Mouse (Mus musculus): Measurements from ENCODE around the gene Lrrc45.
"Not testable (repeated sequence)": the region's sequence is repeated elsewhere in the genome, so short reads cannot be mapped to it uniquely, and the experiment has no call there.

The Lrrc45 gene

DNA sequence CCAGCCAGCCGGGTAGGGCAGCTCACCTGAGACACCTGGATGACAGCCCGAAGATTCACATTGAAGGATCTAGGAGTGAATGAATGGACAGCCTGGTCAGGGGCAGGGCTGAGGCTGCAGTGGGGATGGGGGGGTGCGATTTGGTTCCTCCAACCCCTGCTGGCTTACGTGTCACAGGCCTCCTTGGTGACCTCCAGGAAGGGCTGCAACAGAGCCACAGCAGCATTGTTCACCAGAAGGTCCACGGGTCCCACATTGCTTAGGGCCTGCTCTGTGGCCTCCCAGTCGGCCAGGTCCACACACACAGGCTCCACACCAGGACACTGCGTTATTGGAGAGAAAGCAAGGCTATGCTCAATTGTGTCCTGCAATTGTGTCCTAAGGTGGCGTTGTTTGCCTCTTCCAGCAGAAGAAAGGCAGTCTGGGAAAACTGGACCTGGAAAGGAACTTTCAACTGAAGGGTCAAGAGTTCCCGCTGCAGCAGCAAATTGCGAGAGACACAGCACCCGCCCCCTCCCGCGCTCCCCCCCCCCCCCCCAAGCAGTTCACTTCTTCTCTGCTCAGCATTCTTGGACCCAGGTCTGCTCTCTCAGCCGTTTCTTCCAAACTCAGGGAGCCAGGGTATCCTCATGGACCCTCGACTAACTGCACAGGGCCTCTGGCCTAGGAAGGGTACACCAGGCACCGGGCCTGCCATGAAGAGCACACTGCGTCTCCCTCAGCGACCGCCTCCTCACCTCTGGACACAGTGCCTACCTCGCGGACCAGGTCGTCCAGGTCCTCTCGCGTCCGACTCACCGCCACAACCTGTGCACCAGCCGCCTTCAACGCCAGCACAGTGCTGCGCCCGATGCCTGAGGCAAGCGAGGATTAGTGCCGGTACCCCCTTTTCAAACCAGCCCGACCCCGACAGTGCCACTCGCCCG, 12.8 kb downstream of the Lrrc45 start:
- no peak for DNase-seq (ENCODE audit: low spot score in 2 of 2)

DNA sequence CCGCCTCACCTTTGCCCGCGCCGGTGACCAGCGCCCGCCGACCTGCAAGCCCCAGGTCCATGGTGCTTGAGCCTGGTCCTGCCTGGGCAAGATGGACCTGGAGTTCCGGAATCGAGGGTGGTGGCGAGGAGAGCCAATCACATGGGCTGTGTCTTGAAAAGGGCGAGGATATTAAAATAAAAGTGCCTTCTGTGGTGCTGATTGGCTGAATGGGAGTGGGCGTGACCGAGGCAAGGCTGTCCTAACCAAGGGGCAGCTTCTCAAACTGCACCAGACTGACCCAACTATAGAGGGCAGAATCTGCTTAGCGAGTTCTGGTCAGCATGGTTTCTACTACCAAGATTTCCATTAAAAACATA, 13.4 kb downstream of the Lrrc45 start, which contains the start of gene Dcxr:
Gene Dcxr (minus strand): TSS at position 113 of the 359 bp plus-strand sequence.
- peak; percentile 54 to 71 for DNase-seq (ENCODE audit: low spot score in 2 of 2)

DNA sequence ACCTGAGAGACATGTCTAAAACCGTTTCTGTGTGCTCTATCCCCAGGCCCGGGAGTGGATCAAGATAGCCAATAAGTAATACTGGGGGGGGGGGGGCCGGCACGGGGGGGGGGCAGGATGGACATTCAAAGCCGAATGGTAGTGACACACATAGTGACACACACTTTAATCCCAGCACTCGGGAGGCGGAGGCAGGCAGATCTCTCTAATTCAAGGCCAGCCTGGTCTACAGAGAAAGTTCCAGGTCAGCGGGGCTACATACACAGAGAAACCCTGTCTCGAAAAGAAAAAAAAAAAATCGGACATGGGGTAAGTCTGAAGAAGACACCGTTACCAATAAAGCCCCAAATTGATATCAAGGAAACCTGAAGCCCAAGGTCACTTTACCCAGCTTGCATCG, 13.8 kb downstream of the Lrrc45 start:
- DNase-seq (ENCODE audit: low spot score in 2 of 2) = no peak

DNA sequence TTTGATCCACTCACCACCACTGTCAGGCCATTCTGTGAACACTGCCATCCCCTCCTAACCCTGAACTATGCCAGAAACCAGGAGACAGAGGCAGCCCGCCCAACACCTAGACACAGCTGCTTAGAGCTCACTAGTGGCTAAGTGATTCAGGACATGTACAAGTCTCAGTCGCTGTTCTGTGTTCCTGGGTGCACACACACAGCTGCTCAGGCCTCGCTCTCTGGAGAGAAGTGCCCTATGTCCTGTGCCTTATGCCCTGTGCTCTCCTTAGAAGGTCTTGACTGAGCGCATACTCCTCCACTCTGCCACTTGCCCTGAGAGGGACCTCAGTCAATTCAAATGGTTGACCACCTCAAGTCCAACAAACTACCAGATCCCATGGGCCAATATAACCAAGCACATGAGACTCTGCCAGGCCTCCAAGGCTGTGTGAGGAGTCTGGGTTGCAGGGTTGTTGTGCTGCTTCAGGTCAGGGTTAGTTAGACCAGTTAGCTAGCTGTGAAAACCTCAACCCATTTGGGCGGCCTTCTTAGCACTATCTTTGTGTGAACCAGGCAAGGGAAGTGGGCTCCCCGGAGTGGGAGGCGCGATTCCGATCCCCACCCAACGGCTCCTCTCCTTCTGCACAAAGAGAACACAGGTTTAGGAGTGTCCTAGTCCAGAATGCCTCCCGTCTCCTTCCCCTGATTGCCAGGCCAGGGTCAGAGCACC, 15.0 kb downstream of the Lrrc45 start:
- DNase-seq (ENCODE audit: low spot score in 2 of 2) = no peak

DNA sequence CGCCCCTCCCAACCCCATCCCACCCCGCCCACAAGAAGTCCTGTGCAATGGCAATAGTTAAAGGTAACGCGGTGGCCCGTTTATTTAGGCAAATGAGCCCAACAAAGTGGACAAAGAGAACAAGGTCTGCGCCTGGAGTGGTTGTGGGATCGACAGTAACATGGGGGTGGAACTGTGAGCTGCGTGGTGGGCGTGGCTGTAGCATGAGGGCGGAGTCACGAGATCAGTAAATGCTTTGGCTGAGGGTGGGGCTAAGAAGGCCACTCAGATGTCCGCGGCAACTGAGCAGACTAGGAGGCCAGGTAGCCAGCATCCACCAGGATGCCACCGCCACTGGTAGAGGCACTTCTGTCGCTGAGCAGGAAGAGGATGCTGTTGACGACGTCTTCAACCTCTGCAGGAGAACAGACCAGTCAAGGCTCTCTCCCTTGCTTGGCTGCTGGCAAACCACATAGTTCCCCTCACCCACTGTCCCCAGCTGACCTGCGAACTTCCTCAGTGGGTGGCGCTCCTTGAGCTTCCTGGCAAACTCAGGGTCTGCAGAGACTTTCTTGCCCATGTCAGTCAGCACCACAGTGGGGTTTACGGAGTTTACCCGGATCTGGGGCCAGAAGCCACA, 15.8 kb downstream of the Lrrc45 start:
- not testable (repeated sequence) for DNase-seq (ENCODE audit: low spot score in 2 of 2)

DNA sequence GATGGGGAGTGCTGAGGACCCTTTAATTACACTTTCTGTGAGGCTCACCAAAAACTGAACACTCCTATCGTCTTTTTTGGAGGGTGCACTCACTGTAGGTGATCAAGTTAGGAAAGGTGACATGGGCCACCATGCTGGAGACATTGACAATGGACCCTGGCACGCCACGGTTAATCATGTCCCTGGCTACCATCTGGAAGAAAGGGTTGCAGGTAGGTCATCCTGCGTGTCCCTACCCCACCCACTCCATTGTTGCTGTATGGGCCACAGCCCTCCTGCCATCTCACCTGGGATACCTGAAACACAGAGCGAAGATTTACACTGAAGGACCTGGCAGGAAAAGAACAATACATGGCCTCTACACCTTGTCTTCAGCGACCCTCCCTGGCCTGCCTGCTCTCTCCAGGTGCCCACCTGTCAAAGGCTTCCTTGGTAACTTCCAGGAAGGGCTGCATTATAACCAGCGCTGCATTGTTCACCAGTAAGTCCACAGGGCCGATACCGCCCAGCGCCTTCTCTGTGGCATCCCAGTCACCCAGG, 16.7 kb downstream of the Lrrc45 start:
- no peak for DNase-seq (ENCODE audit: low spot score in 2 of 2)

DNA sequence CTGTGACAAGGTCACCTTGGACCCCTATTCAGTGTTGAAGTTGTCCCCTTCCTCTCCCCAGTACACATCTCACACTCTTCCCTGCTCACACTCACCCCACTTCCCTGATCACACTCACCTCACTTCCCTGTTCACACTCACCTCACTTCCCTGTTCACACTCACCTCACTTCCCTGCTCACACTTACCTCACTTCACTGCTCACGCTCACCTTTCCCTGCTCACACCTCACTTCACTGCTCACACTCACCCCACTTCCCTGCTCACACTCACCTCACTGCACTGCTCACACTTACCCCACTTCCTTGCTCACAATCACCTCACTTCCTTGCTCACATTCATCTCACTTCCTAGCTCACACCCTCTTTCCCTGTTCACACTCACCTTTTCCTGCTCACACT, 17.7 kb downstream of the Lrrc45 start:
- no peak for DNase-seq (ENCODE audit: low spot score in 2 of 2)

DNA sequence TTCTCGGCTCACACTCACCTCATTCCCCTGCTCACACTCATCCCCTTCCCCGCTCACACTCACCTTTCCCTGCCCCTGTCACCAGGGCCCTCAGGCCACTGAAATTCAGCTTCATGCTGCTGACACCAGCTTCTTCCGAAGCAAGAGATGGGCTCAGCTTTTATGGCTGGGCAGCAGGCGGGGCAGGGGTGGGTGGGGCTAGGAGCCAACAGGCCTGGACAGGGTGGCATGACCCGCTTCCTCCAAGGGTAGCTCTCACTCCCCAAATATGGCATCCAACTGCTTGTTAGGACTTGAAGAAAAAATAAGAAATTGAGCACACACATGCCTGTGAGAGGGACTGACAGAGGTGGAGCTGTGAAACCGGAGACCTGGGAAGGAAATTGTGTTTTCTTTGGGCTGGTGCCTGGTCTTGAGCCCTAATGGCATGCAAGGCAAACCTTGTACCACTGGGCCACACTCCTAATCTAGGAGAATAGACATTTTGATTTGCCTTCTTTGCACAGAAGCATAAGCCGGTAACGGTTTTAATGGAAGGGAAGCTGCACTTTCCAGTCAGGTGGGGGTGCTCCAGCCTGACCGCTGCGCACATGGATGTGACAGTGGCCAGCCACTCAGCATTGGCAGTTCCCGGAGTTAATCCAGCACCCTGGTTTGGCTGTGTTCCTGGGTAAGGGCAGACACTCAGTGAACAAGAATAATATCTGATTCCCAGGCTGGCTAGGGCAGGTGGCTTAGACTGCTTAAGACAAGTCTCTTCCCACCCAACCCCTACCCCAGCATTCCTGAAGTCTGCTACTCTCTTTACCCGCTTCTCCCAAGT, 18.3 kb downstream of the Lrrc45 start, which contains the start of gene Cbr2:
Gene Cbr2 (minus strand): TSS at position 257 of the 823 bp plus-strand sequence.
- DNase-seq (ENCODE audit: low spot score in 2 of 2) = no peak

DNA sequence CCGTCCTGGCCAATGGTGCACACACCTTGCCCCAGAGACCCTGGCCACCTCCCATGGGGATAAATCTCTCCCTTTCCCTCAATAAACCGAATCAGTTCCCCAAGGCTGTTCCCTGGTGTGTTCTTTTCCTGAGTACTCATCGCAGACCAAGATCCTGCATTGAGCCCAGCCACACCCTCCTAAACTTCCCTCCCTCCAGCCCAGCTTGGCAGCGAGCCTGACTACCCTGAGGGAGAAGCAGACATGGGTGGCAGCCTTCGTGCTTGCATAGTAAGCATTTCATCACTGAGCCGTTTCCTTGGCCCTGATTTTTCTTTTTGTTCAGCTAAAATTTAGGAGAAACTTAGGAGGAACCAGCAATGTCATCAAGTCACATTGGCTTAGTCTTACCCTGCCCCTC, 19.8 kb downstream of the Lrrc45 start:
- DNase-seq (ENCODE audit: low spot score in 2 of 2) = no peak

DNA sequence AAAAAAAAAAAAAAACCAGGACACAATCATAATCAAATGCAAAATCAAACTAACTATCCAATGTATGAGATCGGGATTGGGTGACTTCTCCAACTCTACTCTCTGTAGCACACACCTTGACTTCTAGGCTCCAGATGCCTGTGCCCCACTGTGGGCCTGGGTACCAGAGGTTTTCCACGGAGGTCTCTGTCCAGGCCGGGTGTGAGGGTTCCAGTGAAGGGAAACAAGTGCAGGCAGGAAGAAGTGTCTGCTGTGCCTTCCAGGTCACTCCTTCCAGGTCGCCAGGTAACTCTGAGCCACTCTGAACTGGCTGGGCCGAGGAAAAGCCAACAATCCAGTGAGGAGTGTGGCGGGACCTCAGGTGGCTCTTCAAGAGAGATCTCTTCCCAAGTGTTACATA, 22.7 kb downstream of the Lrrc45 start:
- no peak for DNase-seq (ENCODE audit: low spot score in 2 of 2)

DNA sequence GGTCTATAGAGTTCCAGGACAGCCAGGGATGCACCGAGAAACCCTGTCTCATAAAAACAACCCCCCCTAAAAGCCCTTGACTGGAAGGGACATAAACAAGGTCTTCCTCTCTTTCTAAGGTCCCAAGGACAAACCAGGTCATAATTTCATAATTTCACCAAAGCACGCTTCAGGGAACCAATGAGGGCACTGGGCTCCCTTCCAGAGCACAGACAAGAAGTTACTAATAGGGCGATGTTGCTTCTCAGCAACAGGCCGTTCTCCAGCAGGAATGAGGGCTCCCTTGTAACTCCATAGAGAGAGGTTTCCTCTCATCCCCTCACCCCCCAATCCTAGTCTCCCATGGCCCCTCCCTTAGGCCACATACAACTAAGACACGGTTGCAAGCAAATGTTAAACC, 27.3 kb downstream of the Lrrc45 start:
- no peak for DNase-seq (ENCODE audit: low spot score in 2 of 2)

DNA sequence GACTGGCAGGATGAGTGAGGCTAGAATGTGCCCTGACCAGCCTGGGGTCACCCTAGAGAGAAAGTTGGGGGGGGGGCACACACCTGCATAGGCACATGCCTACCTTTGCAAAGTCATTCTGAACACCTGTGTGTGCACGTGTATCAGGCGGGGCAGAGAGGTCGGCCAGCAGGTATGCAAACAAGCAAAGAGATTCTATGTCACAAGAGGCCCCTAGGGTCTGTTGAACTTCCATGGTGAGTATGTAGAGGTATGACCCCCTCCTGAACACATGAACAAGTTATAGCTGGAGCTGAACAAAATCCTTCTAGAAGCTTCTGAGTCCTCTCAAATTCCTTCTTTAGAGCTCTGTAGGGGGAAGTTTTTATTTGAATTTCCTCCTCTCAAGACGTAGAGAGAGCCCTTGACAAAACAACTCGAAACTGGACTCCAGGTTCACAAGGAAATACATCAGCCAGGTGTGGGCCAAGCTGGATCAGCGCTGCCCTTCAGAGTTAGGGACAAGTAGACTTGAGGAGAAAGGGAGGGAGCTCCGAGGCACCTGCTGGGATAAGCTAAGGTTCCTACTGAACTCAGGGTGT, 30.5 kb downstream of the Lrrc45 start:
- no peak for DNase-seq (ENCODE audit: low spot score in 2 of 2)

DNA sequence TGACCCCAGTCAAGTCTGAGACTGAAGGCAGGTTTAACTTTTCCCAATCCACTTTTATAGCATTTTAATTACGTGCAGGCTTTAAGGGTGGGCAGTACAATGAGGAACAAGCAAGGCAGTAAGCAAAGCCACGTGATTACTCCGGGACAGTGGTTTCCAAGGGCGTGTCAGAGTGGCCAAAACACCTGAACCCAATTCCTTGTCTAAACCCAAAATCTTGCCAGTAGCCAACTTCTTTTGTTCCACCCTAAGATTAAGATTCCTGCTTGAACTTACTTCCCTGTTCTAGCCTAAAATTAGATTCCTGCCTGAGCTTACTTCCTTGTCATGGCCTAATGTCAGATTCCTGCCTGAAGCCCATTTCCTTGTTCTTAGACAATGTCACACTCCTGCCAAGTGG, 34.2 kb downstream of the Lrrc45 start:
- DNase-seq (ENCODE audit: low spot score in 2 of 2) = no peak

DNA sequence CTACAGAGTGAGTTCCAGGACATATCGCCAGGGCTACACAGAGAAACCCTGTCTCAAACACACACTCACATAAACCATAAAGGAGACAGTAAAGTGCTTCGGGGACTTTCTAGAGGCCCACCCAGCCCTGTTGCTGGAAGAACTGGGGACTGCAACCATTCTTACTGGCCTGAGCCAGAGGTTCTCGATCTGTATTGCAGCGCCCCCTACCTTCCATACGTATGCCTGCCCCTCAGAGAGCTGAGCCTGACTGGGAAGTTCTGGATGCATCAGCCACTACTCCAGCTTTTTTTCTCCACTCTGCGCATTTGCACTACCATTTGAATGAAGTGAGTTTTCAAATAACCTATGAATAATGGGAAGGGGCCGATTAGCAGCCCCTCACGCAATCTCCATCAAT, 35.7 kb downstream of the Lrrc45 start:
- DNase-seq (ENCODE audit: low spot score in 2 of 2) = peak in 1 of 2 experiments; percentile 8

DNA sequence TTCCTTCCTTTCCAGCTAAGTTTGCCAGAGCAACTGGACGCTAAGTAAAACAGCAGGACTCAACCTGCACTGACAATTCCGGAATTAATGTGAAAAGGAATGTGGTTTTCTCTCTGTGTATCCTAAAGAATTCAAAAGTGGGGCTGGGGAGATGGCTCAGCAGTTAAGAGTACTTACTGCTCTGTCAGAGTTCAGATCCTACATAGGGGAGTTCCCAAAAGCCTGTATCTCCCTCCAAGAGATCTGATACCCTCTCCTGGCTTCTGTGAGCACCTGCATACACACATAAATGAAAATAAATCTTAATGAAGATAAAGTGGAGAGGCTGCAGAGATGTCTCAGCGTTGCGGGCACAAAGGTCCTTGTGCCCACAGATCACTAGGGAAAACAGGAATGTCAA, 37.9 kb downstream of the Lrrc45 start:
- DNase-seq (ENCODE audit: low spot score in 2 of 2) = no peak

DNA sequence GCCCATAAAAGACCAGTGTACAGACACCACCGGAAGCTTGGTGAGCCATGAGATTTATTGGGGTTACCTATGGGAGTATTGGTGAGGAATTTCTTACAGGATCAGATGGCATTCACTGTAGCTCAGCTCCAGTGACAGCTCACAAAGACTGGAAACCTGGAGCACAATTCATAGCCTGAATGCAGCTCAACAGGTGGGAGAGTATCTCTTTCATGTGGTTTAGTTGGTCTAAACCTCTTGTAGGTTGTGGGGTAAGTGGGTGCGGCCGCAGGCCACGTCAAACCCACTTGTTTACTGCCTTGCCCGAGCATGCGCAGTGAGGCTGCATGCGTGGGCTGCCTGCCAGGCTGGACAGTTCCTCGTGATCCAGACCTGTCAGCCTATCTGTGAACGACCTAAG, 46.5 kb downstream of the Lrrc45 start:
- DNase-seq (ENCODE audit: low spot score in 2 of 2) = no peak

DNA sequence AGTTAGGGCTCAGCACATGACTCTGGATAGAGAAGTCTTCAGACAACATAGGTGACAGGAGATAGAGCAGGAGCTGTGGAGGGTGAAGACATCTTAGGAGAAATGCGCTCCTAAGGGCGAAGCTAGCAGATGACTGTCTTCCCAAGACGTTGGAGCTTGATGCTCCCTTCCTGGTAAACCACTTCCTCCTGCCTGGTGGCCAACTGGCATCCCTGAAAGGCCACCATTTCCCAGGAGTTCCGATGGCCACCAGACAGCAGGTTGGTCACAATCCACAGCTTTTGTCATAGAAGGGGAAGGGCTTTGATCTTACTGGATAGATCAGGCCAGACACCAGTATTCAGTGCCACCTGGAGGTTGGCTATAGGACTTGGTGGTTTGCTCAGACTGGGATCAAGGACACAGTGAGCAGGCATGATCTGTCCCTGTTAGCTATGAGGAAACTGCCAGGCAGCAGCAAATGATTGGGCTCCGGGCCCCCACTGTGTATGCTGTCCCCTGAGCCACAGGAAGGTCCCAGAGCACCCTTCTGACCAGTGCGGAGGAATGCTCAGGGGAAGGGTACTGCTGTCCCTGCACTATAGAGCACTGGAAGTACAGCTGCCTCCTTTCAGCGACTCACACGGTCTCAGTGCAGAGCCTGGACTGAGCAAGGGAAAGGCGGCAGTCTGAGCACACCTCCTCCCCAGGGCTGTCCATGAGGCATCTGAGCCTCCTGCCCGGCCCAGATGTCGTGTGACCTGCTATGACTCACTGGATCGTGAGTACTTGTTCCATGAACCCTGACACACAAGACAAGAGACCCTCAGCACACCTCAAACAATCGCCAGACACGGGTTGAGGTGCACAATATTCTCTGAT, 48.3 kb downstream of the Lrrc45 start:
- DNase-seq (ENCODE audit: low spot score in 2 of 2) = no peak

DNA sequence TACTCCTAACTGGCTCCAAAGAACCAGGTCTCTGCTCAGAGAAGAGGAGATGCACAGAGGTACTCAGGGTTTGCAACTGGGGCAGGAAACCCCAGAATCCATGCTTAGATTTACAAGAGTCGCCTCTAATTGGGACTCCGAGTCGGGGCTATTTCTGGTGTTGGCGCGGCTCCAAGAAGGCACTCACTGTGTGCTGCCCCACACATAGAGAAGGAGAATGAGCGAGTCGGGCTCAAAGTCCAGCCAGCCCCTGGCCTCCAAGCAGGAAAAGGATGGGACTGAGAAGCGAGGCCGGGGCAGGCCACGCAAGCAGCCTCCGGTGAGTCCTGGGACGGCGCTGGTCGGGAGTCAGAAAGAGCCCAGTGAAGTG, 48.9 kb downstream of the Lrrc45 start, which contains the start of gene Hmga1b:
Gene Hmga1b (plus strand): TSS at position 123 of the 370 bp plus-strand sequence.
- DNase-seq (ENCODE audit: low spot score in 2 of 2) = not testable (repeated sequence)

DNA sequence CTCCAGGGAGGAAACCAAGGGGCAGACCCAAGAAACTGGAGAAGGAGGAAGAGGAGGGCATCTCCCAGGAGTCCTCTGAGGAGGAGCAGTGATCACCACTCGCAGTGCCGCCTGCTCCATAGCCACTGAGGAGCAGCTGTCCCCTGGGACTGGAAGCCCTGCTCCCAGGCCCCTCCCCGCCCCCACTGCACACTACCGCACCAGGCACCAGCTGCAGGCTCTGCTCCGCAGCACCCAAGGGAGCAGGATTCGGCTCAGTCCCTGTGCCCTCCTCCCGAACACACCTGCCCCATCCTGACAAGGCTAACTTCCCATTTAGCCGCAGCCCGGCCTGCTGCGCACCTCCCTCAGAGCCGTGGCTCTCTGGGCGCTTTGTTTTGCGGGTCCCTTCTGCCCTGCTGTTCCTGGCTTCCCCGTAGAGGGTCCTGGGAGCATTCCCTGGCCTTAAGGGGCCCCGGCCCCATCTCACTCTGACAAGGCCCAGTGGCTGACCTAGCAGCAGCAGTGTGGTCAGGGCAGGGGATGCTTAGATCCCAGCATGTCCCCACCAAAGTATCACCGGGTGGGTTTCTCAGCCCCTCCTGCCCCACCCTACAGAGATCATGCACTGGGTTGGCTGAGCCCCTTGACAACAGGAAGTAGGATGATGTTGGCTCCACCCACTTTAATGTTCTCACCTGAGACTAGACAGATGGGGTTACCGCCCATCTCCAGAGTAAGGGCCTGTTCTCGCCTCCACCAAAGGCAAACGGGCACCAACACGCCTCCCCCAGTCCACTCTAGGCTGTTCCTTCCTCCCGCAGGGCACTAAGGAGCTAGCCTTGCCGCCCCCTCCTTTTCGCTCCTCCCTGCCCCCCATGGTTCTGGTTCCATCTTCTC, 49.6 kb downstream of the Lrrc45 start:
- not testable (repeated sequence) for DNase-seq (ENCODE audit: low spot score in 2 of 2)

All from frontal cortex, postnatal 36 days (tissue).